Mouse (Mus musculus) liver, adult (tissue): ENCODE measurements at regions not wholly inside any gene's neighbourhood (a gene's known extent, or its start where the extent isn't known, plus 50 kb on each side); places are given as distances from the start of the nearest gene placed in this dataset.

ENCODE experiments used
- GATA4 ChIP-seq: IDR thresholded peaks from 2 replicates; pipeline ENCODE4 v1.6.1; 2014; ENCODE audit warnings: mild to moderate bottlenecking, low read length; ENCODE audit not compliant: insufficient replicate concordance

DNA sequence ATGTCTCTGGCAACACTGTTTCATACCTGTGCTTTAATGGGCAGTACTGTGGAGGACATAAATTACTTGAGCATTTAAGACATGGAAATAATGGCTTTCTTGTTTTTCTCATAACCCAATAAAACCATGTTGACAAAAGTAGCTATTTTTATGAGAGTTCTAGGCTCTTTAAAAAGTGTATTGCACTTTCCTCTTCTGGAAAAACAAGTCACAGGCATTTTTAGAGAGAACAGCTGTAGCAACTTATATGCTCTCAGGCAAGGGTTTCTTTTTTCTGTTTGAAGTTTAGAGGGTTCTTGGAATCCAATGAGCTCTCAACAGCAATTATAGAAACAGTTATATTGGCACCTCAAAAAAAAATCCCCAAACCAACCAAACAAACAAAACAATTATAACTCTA is 153.6 kb downstream of the Ackr3 start:
- TF ChIP-seq GATA4, result no peak

DNA sequence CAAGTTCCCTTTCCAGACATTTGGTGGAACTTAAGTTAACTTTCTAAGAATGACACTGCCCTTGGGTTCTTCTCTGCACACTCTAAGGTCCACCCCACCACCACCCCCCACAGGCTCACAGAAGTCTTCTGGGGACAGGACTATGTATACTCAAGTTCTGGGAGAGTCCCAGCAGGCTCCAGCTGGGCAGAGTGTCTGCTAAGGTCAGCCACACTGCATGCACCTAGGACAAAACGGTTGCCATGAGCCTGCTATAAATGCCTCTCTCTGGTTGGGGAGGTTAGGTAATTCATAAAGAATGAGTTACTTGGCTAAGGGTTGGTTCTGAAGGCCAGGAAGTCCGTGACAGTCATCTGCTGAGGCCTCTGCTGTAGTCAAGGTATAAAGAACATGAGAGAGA is 155.2 kb downstream of the Ackr3 start:
- no peak for TF ChIP-seq GATA4

DNA sequence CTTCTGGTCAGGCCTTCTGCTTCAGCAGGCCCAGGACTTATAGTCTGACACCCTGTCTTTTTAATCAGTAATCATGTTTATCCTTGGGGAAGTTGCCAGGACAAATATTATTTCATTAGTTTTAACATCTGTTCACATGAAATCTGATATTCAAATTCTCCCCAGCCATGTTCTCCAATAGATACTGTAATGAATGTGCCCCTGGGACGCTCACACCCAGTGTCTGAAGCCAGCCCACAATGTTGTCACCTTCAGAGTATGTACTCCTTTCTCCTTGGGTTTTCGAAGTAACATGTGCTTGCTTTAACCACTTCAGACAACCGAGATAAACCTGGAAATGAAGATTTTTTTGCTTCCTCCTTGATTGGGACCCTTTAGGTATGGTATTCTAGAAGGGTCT is 156.3 kb downstream of the Ackr3 start:
- no peak for TF ChIP-seq GATA4

DNA sequence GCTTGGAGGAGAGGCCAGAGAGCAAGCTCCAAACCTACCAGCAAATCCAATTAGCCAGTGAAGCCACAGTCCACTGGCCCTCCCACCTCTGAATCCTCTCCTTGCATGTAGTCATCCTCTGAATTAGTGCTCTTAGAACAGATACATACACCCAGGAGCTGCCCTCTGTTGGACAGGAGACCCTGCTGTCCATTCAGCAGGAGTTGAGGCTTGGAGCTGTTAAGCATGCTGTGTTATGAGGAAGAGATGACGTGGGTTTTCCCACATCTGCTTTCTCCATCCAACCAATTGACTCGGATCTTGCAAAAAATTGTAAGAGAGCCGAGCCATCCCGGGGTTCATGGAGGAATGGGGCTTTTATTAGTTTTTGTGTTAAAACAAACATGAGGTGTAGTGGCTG is 160.7 kb downstream of the Ackr3 start:
- TF ChIP-seq GATA4, result no peak

DNA sequence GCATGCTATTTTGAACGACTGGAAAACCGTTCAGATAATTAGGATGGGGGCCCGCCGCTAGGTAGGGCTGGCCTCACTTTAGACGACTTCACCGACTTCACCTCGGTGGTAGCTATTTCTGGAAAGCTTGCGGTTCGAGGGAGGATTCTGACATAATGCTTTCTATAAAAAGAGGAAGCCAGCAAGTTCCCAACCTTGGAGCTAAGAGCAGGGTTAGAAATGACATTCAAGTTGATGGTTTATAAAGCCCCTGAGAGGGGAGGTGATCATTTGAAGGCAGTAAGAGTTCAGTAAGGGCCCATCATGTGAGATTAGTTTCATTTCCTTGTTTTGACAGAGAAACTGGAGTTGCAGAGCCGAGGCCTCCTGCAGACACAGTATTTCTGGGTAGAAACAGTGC is 164.8 kb downstream of the Ackr3 start:
- TF ChIP-seq GATA4, result no peak

DNA sequence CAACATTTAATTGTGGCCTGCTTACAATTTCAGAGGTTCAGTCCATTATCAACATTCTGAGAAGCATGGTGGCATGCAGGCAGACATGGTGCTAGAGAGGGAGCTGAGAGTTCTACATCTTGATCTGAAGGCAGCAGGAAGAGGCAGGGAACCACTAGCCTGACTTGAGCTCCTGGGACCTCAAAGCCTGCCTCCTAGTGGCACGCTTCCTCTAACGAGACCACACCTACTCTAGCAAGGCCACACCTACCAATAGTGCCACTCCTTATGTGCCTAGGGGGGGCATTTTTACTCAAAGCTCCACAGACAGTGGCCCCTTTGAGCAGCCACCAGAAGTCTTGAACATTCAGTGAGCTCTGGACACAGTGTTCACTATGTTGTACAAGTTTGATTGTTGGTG is 165.5 kb downstream of the Ackr3 start:
- TF ChIP-seq GATA4, result no peak

DNA sequence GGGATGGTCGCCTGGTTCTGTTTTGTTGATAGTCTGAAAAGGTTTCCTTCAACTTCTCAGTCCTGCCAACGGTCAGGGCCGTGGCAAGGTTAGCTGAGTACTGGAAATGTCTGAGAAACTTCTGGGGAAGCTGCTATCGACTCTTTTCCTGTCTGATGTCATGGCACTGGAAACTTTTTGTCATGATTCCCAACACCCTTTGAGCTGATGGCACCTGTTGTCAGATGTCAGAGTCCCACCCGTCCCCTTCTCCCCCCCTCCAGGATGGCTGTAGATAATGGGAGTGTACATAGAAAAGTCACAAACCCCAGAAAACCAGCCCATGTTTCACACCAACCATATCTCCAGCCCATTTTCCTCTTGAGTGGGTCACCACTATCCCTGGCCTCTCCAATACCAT is 167.0 kb downstream of the Ackr3 start:
- TF ChIP-seq GATA4, result no peak

DNA sequence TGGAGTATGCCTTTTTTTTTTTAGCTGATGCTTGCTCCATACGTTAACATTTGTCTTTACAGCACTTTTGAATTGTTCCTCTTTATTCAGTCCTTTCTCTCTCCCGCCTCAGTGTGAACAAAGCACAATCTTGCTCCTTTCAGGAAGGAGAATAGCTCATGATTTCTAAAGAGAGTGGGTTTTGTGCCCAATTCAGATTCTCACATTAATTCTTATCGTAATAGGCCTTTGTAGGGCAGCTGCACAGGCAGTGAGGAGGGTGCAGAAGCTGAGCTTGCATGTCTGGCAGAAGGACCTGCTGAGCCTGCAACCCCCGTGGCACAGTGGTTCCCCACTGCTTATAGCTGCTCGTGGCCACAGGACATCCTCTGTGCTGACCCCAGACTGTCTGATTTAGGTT is 169.2 kb downstream of the Ackr3 start:
- TF ChIP-seq GATA4, result no peak

DNA sequence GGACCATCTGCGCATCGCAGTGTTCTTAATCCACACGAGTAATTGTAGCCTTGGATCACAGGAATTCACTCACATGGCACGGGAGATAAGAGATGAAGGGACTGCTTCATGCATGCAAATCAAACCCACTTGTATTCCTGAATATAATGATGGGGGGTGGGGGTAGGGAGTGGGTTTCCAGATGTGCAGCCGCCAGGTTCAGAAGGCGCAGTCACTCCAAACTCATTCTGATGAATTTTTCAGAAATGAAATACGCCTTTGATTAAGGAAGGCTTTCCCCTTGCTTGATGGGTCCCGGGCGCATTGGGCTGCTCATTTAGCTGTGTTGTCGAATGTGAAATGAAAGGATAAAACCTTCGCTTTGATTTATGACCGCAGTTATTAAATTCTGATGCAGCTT is 170.7 kb downstream of the Ackr3 start:
- no peak for TF ChIP-seq GATA4

DNA sequence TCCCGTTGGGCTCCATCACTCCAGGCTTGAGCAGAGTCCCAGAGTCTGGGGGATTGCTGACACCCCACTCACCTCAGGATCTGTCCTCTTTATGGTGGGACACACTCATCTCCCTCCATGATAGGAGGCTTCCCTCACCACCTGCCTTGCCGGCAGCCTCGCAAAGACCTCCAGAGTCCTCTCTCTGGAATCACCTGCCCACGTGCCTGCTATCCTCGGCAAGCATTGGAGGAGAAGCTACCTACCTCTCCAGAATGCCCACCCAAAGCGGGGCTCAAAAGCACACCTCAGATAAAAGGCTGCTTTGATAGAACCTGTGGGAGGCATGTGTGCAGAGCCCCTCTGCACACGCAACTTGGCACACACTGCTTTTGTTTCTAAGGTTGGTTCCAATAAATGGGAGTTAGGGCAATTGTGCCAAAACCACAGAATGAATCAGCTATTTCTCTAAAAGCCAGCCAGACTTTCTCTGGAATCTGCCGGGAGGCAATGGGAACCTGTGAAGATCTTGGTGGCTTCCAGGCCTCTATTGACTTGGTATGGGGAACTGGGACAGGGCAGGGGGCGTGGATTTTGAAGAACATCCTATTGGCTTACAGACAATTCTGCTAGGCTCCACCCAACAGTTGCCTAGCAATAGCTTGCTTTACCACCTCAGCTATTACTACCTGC is 176.4 kb downstream of the Ackr3 start:
- TF ChIP-seq GATA4, result no peak

DNA sequence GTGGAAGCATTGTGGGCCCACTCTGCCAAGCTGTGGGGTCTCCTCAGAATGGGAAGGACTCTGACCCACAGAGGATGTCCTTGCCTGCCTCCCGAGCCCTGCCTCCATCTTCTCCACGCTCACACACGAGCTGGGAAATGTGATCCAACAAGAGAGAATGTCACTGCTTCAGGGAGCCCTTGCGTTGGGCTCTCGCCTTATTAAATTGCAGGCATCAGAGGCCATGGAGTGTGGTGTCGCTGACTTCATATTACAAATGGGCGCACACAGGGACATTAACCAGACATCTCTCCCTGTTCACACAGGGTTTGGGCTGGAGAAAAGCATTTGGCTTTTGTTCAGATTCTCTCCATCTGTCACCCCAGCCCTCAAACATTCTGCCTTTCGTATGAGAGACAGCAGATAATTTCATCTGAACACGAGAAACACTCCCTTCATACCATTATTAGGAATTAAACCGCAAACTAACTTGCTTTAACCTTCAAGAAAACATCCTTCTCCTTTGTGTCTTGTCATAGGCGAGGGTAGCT is 179.2 kb downstream of the Ackr3 start:
- no peak for TF ChIP-seq GATA4

DNA sequence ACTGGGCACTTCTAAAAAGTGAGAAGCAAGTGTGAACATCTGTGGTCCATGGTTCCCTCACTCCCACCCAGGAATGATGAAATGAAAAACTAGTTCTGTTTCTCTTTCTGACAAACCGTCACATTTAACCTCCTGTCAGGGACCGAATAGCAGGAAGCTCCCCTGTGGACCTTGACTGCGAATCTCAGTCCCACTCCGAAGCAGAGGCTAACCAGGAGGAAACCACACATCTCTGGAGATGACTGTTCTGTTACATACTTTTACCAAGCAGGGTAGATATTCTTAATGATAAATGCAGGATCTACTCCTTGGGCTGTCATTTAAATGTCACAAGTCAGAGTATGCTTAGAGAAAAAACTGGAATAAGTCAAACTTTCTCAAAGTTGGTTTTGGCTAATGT is 181.2 kb downstream of the Ackr3 start:
- no peak for TF ChIP-seq GATA4

DNA sequence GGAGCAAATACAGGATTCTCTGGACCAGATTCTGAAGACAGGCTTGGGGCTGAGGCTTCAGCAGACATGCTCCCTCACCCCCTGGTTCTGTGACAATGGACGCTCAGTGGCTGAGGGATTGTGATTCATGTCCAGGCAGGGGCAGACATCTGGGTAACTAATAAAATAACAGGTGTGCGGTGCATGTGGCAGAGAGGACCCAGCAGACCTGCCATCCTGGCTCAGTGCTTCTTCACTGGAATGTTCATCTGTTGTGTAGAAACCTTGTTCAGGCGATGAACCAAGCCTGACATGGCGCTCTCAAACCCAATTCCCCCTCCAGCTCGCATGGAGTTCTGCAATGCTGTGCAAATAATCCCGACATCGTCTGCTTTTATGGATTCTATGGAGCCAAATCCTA is 183.0 kb downstream of the Ackr3 start:
- TF ChIP-seq GATA4, result no peak

DNA sequence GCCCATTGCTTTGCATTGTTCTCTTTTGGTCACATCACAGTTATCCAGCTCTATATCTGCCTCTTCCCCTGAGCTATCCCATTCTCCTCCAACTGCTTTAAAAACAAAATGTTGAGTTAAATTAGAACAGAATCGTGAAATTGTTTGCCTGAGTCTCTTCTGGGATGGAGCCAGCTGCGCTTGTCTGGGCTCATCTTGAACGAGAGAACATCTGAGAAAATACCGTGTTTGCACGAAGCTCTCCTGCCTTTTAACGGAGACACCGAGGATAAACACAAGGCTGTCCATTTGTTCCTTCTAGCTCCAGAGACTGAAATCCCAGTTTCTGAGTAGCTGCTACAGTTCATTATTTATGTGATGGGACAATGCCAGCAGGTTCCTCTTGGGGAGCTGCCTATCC is 186.6 kb downstream of the Ackr3 start:
- TF ChIP-seq GATA4, result no peak

DNA sequence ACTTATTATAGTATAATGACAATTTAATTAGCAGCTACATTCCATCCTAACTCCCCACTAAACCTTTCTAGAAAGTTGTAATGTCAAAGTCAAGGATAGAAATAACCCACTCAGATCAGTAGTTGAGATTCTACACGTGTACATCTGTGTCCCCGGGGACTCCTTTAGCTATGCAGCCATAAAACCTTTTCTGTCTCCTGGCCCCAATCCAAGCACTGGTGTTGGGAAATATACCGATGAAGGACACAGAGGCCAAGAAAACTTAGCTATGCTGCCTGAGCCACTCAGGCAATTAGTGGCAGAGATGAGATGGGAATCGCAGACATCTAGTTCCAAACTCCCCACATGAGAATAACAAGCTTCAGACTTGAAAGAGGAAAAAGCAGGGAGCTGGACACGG is 190.1 kb downstream of the Ackr3 start:
- no peak for TF ChIP-seq GATA4

DNA sequence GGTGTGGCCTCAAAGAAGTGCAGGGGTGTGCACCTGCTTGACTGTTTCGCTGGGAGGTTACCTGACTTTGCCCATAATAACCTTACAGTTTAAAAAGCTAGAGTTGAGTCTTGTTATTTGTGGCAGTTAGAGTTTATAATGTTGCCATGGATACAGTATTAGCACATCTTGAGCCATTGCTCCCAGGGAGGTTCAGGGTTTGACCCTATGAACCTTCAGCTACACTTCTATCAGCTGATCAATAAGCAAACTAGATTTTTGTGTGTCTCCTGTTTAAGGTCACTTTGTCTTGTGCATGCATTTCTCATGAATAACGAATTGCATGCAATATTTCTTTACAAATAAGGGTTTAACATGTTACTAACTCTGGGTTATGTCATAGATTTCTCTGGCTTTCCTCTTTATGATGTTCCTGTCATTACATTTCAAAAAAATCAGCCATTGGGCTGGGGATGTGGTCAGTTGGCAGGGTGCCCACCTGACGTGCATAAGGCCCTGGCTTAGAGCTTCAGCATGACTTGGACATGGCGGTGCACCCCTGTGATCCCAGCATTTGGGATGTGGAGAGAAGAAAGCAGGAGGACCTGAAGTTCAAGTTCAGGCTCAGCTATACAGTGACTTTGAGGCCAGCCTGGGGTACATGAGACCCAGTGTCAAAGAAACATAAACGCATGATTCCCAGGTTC is 191.7 kb downstream of the Ackr3 start:
- no peak for TF ChIP-seq GATA4

DNA sequence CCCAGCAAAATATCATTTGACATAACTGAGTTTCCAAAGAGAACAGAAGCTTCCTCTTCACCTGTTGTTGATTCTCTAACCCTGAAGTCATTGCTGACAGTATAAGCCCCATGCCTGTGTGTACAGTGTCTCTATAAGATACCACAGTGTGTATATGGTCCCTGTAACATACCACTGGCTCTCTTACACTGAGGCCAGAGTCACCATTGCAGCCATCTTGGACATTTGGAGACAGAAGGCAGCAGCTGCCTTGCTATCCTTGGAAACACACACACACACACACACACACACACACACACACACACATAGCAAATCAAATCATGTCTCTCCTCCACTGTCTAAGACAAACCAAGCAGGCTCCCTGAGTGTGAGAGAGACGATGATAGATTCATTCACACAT is 192.9 kb downstream of the Ackr3 start:
- TF ChIP-seq GATA4, result no peak
